Mouse (Mus musculus) cerebellum, adult 8-10 months (tissue): ENCODE results near the gene 5730409E04Rik.

Source experiments
- DNase-seq: peaks from one replicate; pipeline ENCODE4 v3.0.0; 2022

Gene 5730409E04Rik

DNA sequence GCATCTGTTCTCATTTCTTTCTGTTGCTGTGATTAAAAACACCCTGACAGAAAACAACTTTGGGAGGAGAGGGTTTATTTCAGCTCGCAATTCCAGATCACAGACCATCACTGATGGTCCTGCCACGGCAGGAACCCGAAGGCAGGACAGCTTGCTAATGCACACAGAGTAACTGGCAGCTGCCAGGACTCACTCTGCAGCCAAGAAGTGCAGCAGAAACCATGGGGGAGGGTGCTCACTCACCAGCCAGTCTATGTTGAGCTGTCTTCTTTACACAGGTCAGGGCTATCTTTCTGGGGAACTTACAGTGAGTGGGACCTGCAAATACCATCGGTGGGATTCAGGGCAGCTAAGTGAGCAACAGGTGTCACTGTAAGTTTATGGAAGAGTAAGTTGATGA, 27.8 kb downstream of the 5730409E04Rik start:
- DNase-seq = no peak

DNA sequence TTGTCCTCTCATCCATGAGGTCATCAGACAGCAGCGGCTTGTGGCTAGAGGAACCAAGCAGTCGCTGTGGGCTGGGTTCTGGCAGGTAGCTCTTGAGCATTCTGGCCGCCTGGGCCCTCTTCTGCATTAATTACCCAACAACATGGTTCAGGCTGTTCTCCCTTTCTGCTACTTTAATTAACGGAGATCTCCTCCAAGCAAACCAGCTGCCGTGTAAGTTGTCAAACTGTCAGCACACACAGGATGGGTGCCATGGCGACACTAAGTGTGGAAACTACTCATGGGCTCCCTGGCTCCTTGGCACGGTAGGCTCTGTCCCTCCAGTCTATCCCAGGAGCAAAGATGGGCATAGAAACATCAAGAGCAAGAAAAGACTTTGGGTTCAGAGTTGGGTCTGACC, 29.7 kb downstream of the 5730409E04Rik start:
- DNase-seq = no peak

DNA sequence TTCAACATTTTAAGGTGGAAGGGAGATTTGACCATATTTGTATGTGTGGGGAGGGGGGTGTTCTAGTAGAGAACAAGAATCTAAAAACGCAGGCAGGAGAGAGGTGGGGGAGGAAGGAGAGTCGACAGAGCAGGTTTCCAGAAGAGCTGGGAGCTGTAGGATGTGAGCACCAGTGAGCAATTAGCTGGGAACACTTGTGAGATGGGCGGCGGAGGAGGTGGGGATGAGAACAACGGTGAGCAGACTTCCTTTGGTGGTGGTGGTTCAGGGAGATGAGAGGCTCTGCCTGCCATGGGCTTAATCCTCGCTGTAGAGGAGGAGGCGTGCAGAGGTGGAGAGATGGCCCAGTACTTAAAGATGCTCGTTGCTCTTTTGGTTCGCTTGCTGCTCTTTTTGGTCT, 32.3 kb downstream of the 5730409E04Rik start:
- no peak for DNase-seq

DNA sequence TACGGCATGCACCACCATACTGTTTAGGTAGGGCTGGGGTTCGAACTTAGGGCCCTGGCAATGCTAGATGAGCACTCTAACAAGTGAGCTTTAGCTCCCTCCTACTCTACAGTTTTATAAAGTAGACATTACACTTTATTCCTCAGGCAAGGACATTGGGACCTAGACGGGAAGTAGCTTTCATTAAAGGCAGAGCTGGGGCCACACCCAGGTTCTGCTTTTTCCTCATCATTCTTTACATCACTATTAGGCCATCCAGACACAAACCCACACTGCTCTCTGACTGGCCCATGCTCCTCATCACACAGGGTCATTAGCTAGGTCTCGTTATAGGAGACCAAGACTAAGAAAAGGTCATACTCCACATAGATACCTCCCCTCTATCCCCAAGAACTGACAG, 34.2 kb downstream of the 5730409E04Rik start:
- no peak for DNase-seq

DNA sequence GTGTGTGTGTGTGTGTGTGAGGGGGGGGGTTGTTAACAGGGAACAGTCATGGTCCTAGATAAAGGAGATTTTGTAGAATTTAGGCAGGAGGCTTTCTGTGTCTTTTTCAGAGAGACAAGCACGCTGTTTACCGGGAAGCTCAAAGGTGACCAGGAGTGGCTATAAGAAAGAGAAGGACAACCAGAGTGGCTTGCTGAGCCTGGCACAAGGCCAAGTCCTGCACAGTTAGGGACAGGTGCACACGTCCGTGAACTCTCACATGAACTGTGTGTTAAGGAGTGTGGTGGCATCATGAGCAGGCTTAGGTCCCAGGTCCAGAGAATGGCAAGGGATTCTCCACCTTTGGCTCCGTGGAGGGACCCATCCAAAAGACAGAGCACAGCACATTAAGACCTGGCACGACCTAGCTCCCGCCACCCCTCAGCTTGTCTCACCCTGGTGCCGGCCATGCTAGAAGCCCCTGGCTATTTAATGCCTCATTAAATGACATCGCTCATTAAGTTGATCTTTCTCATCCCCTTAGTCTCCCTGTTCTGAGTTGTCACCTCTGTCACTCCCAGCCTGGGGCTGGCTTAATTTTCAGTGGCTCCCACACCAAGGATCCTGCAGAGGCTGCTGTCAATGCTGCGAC, 34.8 kb downstream of the 5730409E04Rik start:
- no peak for DNase-seq

DNA sequence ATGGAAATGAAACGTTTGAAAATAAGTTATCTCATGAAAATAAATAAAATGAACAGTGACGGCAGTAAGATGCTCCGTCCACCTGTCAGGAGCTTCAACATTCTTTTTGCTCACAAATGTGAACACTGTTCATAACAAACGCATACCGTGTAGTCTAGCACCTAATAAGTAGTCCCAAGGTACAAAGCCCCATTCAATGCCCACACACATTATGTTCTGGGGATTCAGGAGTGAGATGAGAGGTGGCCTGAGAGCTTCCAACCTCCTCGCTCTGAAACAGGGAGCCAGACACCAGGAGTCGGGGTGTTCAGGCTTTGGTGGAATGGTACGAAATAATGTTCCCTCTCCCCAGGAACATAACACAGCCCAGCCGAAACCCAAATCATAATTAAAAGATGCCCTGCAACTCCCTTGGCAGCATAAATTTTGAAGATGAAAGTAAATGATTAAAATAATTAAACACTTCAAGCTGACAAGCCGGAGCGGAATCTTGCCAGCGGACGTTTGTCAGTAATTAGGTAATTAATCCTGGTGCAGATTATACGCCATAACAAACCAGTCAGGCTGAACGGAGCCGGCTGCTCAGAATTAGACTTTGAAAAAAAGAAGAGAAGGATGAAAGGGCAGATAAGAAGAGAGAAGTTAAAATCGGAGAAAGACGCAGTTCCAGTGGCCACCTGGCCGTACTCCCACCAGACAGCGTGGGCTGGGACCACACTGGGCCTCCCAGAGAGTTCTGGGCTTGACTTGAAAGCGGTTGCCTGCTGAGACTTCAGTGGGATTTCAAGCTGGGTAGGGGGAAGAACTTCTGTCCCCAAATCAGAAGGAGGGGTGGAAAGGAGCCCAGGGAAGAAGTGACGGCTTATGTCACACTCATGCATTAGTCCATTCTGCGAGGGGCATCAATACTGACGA, 38.6 kb downstream of the 5730409E04Rik start:
- peak; percentile 11 for DNase-seq

DNA sequence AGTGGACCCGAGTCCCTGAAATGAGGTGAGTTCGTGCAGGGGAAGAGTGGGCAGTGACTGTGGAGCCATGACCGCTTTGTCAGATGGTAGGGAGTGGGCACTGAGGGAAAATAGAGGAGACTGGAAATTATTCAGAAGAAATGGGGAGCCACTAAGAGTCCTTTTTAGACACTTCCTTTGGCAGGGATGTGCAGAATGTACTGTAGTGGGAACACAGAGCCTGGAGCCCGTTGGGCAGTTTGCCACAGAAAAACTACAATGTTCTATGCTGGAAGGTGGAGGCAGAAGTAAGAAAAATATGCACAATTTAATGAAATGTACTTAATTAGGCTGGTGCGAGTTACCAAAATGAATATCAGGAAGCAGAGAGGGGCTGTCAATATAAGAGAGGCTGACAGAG, 43.5 kb downstream of the 5730409E04Rik start:
- no peak for DNase-seq

DNA sequence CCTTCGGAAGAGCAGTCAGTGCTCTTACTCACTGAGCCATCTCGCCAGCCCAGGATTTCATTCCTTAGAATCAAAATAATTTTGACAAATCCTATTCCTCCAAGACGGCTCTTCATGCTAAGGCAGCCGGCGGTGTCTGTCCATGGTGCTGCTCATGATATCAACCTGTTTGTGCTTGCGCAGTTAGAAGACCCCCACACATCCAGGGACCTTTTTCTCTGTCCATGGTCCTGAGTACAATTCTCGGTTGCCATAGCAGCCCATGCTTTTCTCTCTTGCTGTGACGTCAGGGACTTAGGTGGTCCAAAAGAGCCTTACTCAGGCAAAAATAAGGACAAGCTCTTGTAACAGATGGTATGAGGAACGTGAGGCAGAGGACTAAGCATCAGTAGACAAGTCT, 45.7 kb downstream of the 5730409E04Rik start:
- no peak for DNase-seq

DNA sequence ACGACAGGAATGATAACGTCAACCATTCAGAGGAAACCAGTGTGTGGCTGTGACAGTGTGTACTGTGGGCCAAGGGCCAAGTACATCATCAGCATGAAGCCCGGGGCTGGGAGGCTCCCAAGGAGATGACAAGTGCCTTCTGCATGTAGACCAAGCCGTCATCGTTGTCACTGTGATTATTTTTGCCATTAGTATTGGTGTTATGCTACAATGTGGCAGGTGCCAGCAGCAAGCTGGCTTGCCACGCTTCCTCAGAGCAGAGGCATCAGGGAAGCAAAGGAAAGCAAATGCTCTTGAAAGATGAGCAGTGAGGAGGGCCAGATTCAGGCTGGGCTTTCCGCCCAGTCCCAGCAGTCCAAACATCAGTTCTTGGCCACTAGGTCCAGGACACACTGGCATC, 51.6 kb downstream of the 5730409E04Rik start:
- DNase-seq = peak; percentile 71
